Mouse (Mus musculus): Measurements from ENCODE around the gene Smad3. TPM values are rescaled to one million over a fixed set of nuclear protein-coding genes. Genes with fewer than 3 reads are reported as not detected.
A peak's percentile ranks its signal among the peaks of the same experiment; 100 is the strongest.

The Smad3 gene
- polyA plus RNA-seq, 1 experiment: 17.1 TPM

- no peak for TF ChIP-seq CTCF (IDR thresholded peaks at IDR 0.05; ENCODE audit: control insufficient read depth, insufficient read depth, low read length)
- TF ChIP-seq POLR2A (IDR thresholded peaks at IDR 0.05; ENCODE audit: borderline replicate concordance, control insufficient read depth, low read depth, low read length): no peak
- 41% methylated on average over 4 of the region's 4 CpGs for WGBS
- Histone ChIP-seq H3K27ac (ENCODE audit: control insufficient read depth, insufficient read depth, low read depth, low read length, poor library complexity) (no peak overlapping the region), H3K4me1 (ENCODE audit: control insufficient read depth, insufficient read depth, low read length) (peaks cover 15% of the 10 kb centered on the region), H3K4me3 (replicated peaks; ENCODE audit: control insufficient read depth, low read depth, low read length) (no peak overlapping the region)
Observed at GRCm38 (mm10) chr9:63782744-63783143, 24.9 kb upstream of the Smad3 start.

- WGBS: 64% methylated on average over 7 of the region's 7 CpGs
- Histone ChIP-seq H3K4me1 (ENCODE audit: control insufficient read depth, insufficient read depth, low read length) (peaks cover 15% of the 10 kb centered on the region), H3K27ac (ENCODE audit: control insufficient read depth, insufficient read depth, low read depth, low read length, poor library complexity) (no peak overlapping the region)
Observed at GRCm38 (mm10) chr9:63781714-63782464, 24.1 kb upstream of the Smad3 start.

GRCm38 (mm10) chr9:63779950-63780887, 22.4 kb upstream of the Smad3 start:
- Histone ChIP-seq H3K27ac (ENCODE audit: control insufficient read depth, insufficient read depth, low read depth, low read length, poor library complexity) (peak overlapping the region; percentile 89), H3K4me3 (replicated peaks; ENCODE audit: control insufficient read depth, low read depth, low read length) (peak overlapping the region; percentile 32), H3K4me1 (ENCODE audit: control insufficient read depth, insufficient read depth, low read length) (peaks cover 12% of the 10 kb centered on the region)
- 23% methylated on average over 17 of the region's 17 CpGs for WGBS
- TF ChIP-seq POLR2A (IDR thresholded peaks at IDR 0.05; ENCODE audit: borderline replicate concordance, control insufficient read depth, low read depth, low read length) (no peak), CTCF (IDR thresholded peaks at IDR 0.05; ENCODE audit: control insufficient read depth, insufficient read depth, low read length) (no peak)

More at GRCm38 (mm10) chr9:63781714-63782464, 24.1 kb upstream of the Smad3 start:
- TF ChIP-seq POLR2A (IDR thresholded peaks at IDR 0.05; ENCODE audit: borderline replicate concordance, control insufficient read depth, low read depth, low read length): no peak
- peak; percentile 13; the same call in 1 of the 2 replicates for TF ChIP-seq CTCF (IDR thresholded peaks at IDR 0.05; ENCODE audit: control insufficient read depth, insufficient read depth, low read length)
- H3K4me3 ChIP-seq (replicated peaks; ENCODE audit: control insufficient read depth, low read depth, low read length): no peak overlapping the region

- Histone ChIP-seq H3K27ac (ENCODE audit: control insufficient read depth, insufficient read depth, low read depth, low read length, poor library complexity) (no peak overlapping the region), H3K4me3 (replicated peaks; ENCODE audit: control insufficient read depth, low read depth, low read length) (no peak overlapping the region), H3K4me1 (ENCODE audit: control insufficient read depth, insufficient read depth, low read length) (peaks cover 7% of the 10 kb centered on the region)
- no peak for TF ChIP-seq CTCF (IDR thresholded peaks at IDR 0.05; ENCODE audit: control insufficient read depth, insufficient read depth, low read length)
- TF ChIP-seq POLR2A (IDR thresholded peaks at IDR 0.05; ENCODE audit: borderline replicate concordance, control insufficient read depth, low read depth, low read length): no peak
- WGBS: 60% methylated on average over 3 of the region's 3 CpGs
Observed at GRCm38 (mm10) chr9:63776735-63777134, 18.9 kb upstream of the Smad3 start.

- peaks cover 2% of the 10 kb centered on the region for H3K4me1 ChIP-seq (ENCODE audit: control insufficient read depth, insufficient read depth, low read length)
- TF ChIP-seq POLR2A (IDR thresholded peaks at IDR 0.05; ENCODE audit: borderline replicate concordance, control insufficient read depth, low read depth, low read length) (no peak), CTCF (IDR thresholded peaks at IDR 0.05; ENCODE audit: control insufficient read depth, insufficient read depth, low read length) (no peak)
- 59% methylated on average over 6 of the region's 6 CpGs for WGBS
- no peak overlapping the region for H3K27ac ChIP-seq (ENCODE audit: control insufficient read depth, insufficient read depth, low read depth, low read length, poor library complexity)
- H3K4me3 ChIP-seq (replicated peaks; ENCODE audit: control insufficient read depth, low read depth, low read length): no peak overlapping the region
Observed at GRCm38 (mm10) chr9:63774854-63775483, 17.2 kb upstream of the Smad3 start.

- TF ChIP-seq POLR2A (IDR thresholded peaks at IDR 0.05; ENCODE audit: borderline replicate concordance, control insufficient read depth, low read depth, low read length) (no peak), CTCF (IDR thresholded peaks at IDR 0.05; ENCODE audit: control insufficient read depth, insufficient read depth, low read length) (no peak)
- no peak overlapping the region for H3K27ac ChIP-seq (ENCODE audit: control insufficient read depth, insufficient read depth, low read depth, low read length, poor library complexity)
- no peak overlapping the region for H3K4me3 ChIP-seq (replicated peaks; ENCODE audit: control insufficient read depth, low read depth, low read length)
- WGBS: 84% methylated on average over 10 of the region's 10 CpGs
- no peaks in the 10 kb centered on the region for H3K4me1 ChIP-seq (ENCODE audit: control insufficient read depth, insufficient read depth, low read length)
Observed at GRCm38 (mm10) chr9:63772452-63772851, 14.7 kb upstream of the Smad3 start.

GRCm38 (mm10) chr9:63771676-63772075, 13.9 kb upstream of the Smad3 start:
- H3K27ac ChIP-seq (ENCODE audit: control insufficient read depth, insufficient read depth, low read depth, low read length, poor library complexity): no peak overlapping the region
- no peak overlapping the region for H3K4me3 ChIP-seq (replicated peaks; ENCODE audit: control insufficient read depth, low read depth, low read length)
- WGBS: 63% methylated on average over 5 of the region's 5 CpGs
- no peak for TF ChIP-seq POLR2A (IDR thresholded peaks at IDR 0.05; ENCODE audit: borderline replicate concordance, control insufficient read depth, low read depth, low read length)
- TF ChIP-seq CTCF (IDR thresholded peaks at IDR 0.05; ENCODE audit: control insufficient read depth, insufficient read depth, low read length): no peak
- no peaks in the 10 kb centered on the region for H3K4me1 ChIP-seq (ENCODE audit: control insufficient read depth, insufficient read depth, low read length)

Measured in bone marrow, adult 2 months (tissue).